Mouse (Mus musculus): ENCODE results near the gene Frs3. TPM values are rescaled to one million over a fixed set of nuclear protein-coding genes. Genes with fewer than 3 reads are reported as not detected.

Gene Frs3
- total and polyA plus RNA-seq, 3 experiments: 4.8 to 10.8 (median 5.2) TPM

DNA sequence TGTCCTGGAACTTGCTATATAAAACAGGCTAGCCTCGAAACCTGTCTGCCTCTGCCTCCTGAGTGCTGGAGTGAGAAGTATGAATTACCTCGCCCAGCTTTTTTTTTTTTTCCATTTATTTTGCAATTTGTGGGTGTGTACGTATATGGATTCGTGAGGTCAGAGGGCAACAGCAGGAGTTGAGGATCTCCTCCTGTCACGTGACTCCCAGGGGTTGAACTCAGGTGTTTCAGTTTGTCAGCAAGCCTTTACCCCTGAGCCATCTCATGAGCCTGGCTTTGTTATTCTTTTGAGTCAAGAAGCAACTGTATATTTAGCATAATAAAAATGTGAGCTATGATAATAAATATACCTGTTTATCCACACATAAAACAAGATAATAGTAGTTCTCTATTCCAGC lies 33.1 kb upstream of the Frs3 start:
- H3K27me3 ChIP-seq (ENCODE audit: control insufficient read depth, insufficient read depth, low read length): no peaks in the 10 kb centered on the region
- H3K27ac ChIP-seq: no peak overlapping the region
- no peak overlapping the region for H3K4me3 ChIP-seq
- no peak overlapping the region for H3K9ac ChIP-seq (ENCODE audit: low read depth, low read length)
- TF ChIP-seq EP300 (IDR thresholded peaks at IDR 0.05; ENCODE audit: insufficient read depth, low read depth, low read length) (no peak), POLR2A (IDR thresholded peaks at IDR 0.05; ENCODE audit: insufficient read depth, low read depth, low read length) (no peak), CTCF (IDR thresholded peaks at IDR 0.05) (no peak)
- intact Hi-C loops (cut with DNase I): no loop called here
- no peaks in the 10 kb centered on the region for H3K79me2 ChIP-seq (replicated peaks; ENCODE audit: control insufficient read depth, insufficient read depth, low read length)
- H3K4me1 ChIP-seq (ENCODE audit: control insufficient read depth, insufficient read depth, low read length): no peaks in the 10 kb centered on the region
- 83% methylated on average over 5 of the region's 5 CpGs for WGBS
- H3K36me3 ChIP-seq (ENCODE audit: control insufficient read depth, insufficient read depth, low read length): no peaks in the 10 kb centered on the region
- no peak for DNase-seq

DNA sequence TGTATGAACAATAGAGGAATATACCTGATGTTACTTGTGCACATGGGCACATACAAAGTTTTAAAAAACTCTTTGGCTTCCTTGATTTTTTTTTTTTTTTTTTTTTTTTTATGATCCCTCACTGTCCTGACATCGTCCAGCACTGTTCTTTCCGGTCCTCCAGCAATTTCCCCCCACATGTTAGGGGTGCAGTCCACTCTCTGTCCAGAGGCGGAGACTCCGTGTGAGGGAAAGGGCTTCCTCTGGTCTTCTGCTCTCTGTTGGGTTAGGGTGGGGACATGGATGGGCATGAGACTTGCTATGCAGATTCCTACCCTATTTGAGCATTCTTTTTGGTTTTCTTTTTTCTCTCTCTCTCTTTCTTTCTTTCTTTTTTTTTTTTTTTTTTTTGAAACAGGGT lies 30.9 kb upstream of the Frs3 start:
- Histone ChIP-seq H3K27ac (no peak overlapping the region), H3K36me3 (ENCODE audit: control insufficient read depth, insufficient read depth, low read length) (no peaks in the 10 kb centered on the region), H3K27me3 (ENCODE audit: control insufficient read depth, insufficient read depth, low read length) (no peaks in the 10 kb centered on the region), H3K9ac (ENCODE audit: low read depth, low read length) (no peak overlapping the region), H3K79me2 (replicated peaks; ENCODE audit: control insufficient read depth, insufficient read depth, low read length) (no peaks in the 10 kb centered on the region), H3K4me3 (no peak overlapping the region), H3K4me1 (ENCODE audit: control insufficient read depth, insufficient read depth, low read length) (no peaks in the 10 kb centered on the region)
- no peak for DNase-seq
- intact Hi-C loops (cut with DNase I): no loop called here
- WGBS: 65% methylated on average over 4 of the region's 4 CpGs
- no peak for TF ChIP-seq CTCF (IDR thresholded peaks at IDR 0.05)
- TF ChIP-seq EP300 (IDR thresholded peaks at IDR 0.05; ENCODE audit: insufficient read depth, low read depth, low read length): no peak
- TF ChIP-seq POLR2A (IDR thresholded peaks at IDR 0.05; ENCODE audit: insufficient read depth, low read depth, low read length): no peak

DNA sequence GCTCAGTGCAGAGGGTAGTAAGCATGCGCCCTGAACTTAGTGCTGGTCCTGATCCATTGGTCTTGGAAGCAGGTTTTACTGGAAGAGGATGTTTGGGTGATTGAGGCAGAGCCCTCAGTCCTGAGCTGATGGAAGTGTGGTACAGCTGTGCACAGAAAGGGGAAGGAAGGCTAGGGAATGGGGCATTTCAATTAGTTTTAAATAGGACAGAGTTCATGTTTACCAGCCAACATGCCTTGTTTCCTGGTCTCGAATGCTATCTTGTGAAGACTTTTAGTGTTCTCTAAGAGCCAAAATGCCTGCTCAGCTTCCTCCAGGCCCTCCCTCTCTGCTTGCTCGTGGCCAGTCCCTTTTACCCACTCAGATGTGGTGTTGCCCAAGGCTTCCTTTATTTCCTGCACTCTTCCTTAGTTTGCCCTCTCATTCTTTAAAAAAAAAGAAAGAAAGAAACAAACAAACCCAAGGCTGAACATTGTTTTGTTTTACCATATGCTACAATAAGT lies 30.0 kb upstream of the Frs3 start:
- Histone ChIP-seq H3K4me1 (ENCODE audit: control insufficient read depth, insufficient read depth, low read length) (no peaks in the 10 kb centered on the region), H3K79me2 (replicated peaks; ENCODE audit: control insufficient read depth, insufficient read depth, low read length) (no peaks in the 10 kb centered on the region), H3K9ac (ENCODE audit: low read depth, low read length) (no peak overlapping the region), H3K27ac (no peak overlapping the region), H3K27me3 (ENCODE audit: control insufficient read depth, insufficient read depth, low read length) (no peaks in the 10 kb centered on the region), H3K36me3 (ENCODE audit: control insufficient read depth, insufficient read depth, low read length) (no peaks in the 10 kb centered on the region), H3K4me3 (no peak overlapping the region)
- intact Hi-C loops (cut with DNase I): no loop called here
- TF ChIP-seq CTCF (IDR thresholded peaks at IDR 0.05): no peak
- no peak for TF ChIP-seq POLR2A (IDR thresholded peaks at IDR 0.05; ENCODE audit: insufficient read depth, low read depth, low read length)
- no peak for TF ChIP-seq EP300 (IDR thresholded peaks at IDR 0.05; ENCODE audit: insufficient read depth, low read depth, low read length)
- DNase-seq: no peak
- 69% methylated on average over 3 of the region's 3 CpGs for WGBS

DNA sequence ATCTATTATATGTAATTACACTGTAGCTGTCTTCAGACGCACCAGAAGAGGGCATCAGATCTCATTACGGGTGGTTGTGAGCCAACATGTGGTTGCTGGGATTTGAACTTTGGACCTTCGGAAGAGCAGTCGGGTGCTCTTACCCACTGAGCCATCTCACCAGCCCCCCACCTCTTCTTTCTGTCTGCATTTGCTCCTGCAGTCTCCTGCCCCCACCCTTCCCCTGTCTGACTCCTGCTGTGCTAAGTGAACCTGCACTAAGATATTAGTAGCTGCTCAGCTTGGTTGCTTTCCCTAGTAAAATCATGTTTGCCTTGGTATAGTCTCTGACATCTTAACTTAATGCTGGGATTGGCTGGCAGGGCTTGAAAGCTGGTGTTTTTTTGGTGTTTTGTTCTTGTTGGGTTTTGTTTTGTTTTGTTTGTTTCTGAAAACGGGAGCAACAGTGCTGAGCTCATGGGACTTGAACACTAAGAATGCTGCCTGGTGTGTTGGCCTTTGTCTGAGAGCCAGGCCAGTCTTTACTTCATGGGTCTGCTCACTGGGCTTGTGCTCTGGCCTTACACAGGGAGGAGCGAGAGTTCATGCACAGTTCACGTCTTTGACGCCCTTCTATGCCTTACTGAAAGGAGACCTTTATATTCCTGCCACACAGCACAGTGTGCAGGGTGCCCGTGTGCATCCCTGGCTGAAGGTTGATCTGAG lies 25.7 kb upstream of the Frs3 start:
- H3K27ac ChIP-seq: no peak overlapping the region
- no peak for TF ChIP-seq POLR2A (IDR thresholded peaks at IDR 0.05; ENCODE audit: insufficient read depth, low read depth, low read length)
- TF ChIP-seq CTCF (IDR thresholded peaks at IDR 0.05): no peak
- WGBS: 79% methylated on average over 9 of the region's 9 CpGs

DNA sequence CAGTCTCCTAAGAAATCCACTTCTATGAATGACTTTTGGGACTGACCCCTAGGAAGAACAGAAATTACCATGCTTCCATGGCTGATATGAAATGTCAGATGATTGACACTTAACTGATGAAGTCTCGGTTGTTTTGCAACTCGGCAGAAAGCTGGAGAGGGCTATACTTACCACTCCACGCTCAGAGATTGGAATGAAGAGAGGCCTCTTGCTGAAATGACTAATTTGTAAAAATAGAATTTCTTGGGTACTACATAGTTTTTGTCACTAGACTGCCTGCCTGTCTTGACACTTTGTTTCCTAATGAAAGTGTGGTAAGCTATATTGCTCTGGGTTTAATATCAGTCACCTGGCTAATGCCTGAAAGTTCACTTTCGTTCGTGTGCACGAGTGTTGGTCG lies 24.4 kb upstream of the Frs3 start:
- Histone ChIP-seq H3K36me3 (ENCODE audit: control insufficient read depth, insufficient read depth, low read length) (no peaks in the 10 kb centered on the region), H3K9ac (ENCODE audit: low read depth, low read length) (no peak overlapping the region), H3K79me2 (replicated peaks; ENCODE audit: control insufficient read depth, insufficient read depth, low read length) (no peaks in the 10 kb centered on the region), H3K27me3 (ENCODE audit: control insufficient read depth, insufficient read depth, low read length) (no peaks in the 10 kb centered on the region), H3K4me3 (no peak overlapping the region), H3K4me1 (ENCODE audit: control insufficient read depth, insufficient read depth, low read length) (no peaks in the 10 kb centered on the region), H3K27ac (no peak overlapping the region)
- TF ChIP-seq EP300 (IDR thresholded peaks at IDR 0.05; ENCODE audit: insufficient read depth, low read depth, low read length): no peak
- TF ChIP-seq CTCF (IDR thresholded peaks at IDR 0.05): no peak
- TF ChIP-seq POLR2A (IDR thresholded peaks at IDR 0.05; ENCODE audit: insufficient read depth, low read depth, low read length): no peak
- DNase-seq: no peak
- intact Hi-C loops (cut with DNase I): no loop called here
- 71% methylated on average over 7 of the region's 7 CpGs for WGBS

More for the DNA sequence above, 25.7 kb upstream of the Frs3 start:
- H3K79me2 ChIP-seq (replicated peaks; ENCODE audit: control insufficient read depth, insufficient read depth, low read length): no peaks in the 10 kb centered on the region
- intact Hi-C loops (cut with DNase I): no loop called here
- H3K9ac ChIP-seq (ENCODE audit: low read depth, low read length): no peak overlapping the region
- no peak for DNase-seq
- no peak overlapping the region for H3K4me3 ChIP-seq
- no peaks in the 10 kb centered on the region for H3K36me3 ChIP-seq (ENCODE audit: control insufficient read depth, insufficient read depth, low read length)
- H3K4me1 ChIP-seq (ENCODE audit: control insufficient read depth, insufficient read depth, low read length): no peaks in the 10 kb centered on the region
- H3K27me3 ChIP-seq (ENCODE audit: control insufficient read depth, insufficient read depth, low read length): no peaks in the 10 kb centered on the region

DNA sequence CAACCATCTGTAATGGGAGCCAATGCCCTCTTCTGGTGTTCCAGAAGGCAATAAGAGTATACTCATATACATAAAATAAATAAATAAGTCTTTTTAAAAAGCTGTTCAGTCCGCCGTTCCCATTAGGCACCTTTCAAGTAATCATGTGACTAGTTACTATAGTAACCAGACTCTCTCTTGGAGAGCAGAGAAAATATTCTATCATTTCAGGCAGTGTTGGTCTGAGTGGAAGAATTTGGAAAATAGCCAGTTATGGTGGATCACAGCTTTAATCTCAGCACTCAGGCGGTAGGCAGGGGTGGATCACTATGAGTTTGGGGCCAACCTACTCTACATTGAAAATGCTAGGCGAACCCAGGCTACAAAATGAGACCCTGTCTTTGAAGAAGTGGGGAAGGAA lies 19.7 kb upstream of the Frs3 start:
- Histone ChIP-seq H3K27ac (no peak overlapping the region), H3K79me2 (replicated peaks; ENCODE audit: control insufficient read depth, insufficient read depth, low read length) (no peaks in the 10 kb centered on the region), H3K9ac (ENCODE audit: low read depth, low read length) (no peak overlapping the region), H3K4me1 (ENCODE audit: control insufficient read depth, insufficient read depth, low read length) (no peaks in the 10 kb centered on the region; the same call in 1 of the 2 replicates), H3K27me3 (ENCODE audit: control insufficient read depth, insufficient read depth, low read length) (no peaks in the 10 kb centered on the region), H3K36me3 (ENCODE audit: control insufficient read depth, insufficient read depth, low read length) (no peaks in the 10 kb centered on the region), H3K4me3 (no peak overlapping the region)
- WGBS: 82% methylated on average over 4 of the region's 4 CpGs
- intact Hi-C loops (cut with DNase I): no loop called here
- no peak for TF ChIP-seq EP300 (IDR thresholded peaks at IDR 0.05; ENCODE audit: insufficient read depth, low read depth, low read length)
- TF ChIP-seq CTCF (IDR thresholded peaks at IDR 0.05): no peak
- no peak for TF ChIP-seq POLR2A (IDR thresholded peaks at IDR 0.05; ENCODE audit: insufficient read depth, low read depth, low read length)
- DNase-seq: no peak

Measured in heart, adult 2 months (tissue).